Mouse (Mus musculus): Measurements from ENCODE around the gene Car15.

The Car15 gene

GRCm38 (mm10) chr16:17833321-17833680 lies 4.9 kb downstream of the Car15 start:
- in situ Hi-C loops (cut with MseI, MboI): no loop called here

DNA sequence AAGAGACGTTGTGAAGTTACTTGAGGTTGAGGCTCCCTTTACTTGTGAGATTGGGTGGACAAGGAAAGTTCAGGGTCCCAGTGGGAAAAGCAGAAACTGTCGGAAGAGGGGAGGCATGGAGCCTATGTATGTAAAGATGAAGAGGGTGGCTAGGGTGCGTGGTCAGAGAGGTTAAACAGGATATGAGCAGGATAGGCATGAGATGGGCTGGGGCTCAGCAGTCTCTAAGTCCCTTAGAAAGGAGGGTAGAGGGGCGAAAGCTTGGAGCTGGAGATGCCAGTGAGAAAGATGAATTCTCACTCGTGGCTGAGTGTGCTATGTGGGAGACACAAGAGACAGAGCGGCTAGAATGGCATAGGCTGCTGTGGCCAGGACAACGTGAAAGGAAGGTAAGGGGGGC lies 5.3 kb downstream of the Car15 start, which contains the start of gene B830017H08Rik:
TSS of gene B830017H08Rik (plus strand) at position 301 of the 400 bp plus-strand sequence.
- in situ Hi-C loops (cut with MseI, MboI): no loop called here

- in situ Hi-C loops (cut with MseI, MboI): no loop called here
Measured at GRCm38 (mm10) chr16:17831781-17832180, 6.4 kb downstream of the Car15 start.

DNA sequence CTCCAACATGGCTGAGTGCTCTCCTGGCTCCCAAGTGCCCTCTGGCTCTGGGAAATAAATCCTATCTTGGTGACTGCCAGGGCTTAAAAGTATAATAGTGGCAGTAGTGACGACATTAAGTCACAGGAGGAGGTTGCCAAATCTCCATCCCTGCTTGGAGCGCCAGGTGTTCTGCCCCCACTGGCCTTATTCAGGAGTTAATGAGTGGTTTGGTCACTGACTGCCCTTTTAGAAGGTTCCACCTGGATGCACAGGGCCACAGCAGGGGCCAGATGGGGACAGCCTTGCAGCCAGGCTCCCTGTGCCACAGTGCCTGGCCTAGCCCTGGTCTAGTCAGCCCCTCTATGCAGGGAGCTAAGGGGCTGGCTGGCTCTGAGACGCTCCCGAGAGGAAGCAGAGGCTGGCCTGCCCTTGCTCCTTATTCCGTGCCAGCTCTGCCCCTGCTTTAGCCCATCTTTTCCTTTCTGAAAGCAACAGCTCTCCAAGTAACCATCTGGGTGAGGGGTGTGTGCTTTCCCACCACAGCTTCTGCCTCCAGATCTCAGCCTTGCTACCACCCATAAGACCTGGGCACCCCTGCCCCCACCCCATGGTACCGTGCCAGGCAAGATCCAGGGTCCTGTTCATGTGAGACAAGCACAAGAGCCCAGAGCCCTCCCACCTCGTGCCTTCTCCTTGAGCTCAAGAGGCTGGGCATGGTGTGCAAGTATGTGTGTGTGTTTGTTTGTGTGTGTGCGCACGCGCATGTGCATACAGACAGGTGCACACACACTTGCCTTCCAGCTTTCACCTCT lies 7.6 kb downstream of the Car15 start:
- in situ Hi-C loops (cut with MseI, MboI): no loop called here

DNA sequence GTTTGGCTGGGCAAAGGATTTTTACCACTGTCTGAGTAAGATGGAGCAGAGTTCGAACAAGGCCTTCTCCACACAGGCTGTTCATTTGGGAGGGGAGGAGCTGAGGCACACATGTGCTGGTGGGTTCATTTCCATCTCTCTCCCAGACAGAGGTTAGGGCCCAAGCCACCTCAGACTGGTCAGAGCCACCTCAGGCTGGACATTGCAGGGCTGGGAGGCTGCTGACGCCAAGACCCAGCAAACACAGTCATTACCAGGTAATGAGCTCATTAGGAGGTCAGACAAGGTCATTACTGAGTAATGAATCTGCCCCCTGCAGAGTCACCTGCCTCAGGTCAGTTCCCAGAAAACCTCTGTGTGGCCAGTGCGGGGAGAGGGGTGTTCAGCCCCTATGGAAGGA lies 9.3 kb downstream of the Car15 start:
- in situ Hi-C loops (cut with MseI, MboI): no loop called here

DNA sequence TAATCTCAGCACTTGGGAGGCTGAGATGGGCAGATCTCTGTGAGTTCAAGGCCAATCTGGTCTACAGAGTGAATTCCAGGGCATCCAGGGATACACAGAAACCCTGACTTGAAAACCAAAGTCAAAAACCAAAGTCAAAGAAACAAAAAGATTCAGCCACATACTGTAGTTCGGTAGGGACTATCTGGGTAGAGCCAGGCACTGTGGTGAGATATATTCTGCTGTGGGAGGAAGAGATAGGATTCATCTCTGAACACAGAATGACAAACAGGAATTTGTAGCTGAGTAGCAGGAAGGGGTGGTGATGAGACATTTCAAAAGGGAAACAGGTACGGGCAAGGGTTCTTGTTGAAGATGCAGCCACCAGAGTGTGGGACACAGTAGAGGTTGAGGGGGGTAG lies 9.9 kb downstream of the Car15 start:
- in situ Hi-C loops (cut with MseI, MboI): no loop called here

GRCm38 (mm10) chr16:17826500-17826899 lies 11.7 kb downstream of the Car15 start:
- in situ Hi-C loops (cut with MseI, MboI): no loop called here

- in situ Hi-C loops (cut with MseI, MboI): loop anchor here in 1 of 2 experiments (10.0 kb wide), 1 partner anchor 82 kb away; the partner anchor contains the start of gene Med15
Measured at GRCm38 (mm10) chr16:17816528-17816927, 21.6 kb downstream of the Car15 start.

DNA sequence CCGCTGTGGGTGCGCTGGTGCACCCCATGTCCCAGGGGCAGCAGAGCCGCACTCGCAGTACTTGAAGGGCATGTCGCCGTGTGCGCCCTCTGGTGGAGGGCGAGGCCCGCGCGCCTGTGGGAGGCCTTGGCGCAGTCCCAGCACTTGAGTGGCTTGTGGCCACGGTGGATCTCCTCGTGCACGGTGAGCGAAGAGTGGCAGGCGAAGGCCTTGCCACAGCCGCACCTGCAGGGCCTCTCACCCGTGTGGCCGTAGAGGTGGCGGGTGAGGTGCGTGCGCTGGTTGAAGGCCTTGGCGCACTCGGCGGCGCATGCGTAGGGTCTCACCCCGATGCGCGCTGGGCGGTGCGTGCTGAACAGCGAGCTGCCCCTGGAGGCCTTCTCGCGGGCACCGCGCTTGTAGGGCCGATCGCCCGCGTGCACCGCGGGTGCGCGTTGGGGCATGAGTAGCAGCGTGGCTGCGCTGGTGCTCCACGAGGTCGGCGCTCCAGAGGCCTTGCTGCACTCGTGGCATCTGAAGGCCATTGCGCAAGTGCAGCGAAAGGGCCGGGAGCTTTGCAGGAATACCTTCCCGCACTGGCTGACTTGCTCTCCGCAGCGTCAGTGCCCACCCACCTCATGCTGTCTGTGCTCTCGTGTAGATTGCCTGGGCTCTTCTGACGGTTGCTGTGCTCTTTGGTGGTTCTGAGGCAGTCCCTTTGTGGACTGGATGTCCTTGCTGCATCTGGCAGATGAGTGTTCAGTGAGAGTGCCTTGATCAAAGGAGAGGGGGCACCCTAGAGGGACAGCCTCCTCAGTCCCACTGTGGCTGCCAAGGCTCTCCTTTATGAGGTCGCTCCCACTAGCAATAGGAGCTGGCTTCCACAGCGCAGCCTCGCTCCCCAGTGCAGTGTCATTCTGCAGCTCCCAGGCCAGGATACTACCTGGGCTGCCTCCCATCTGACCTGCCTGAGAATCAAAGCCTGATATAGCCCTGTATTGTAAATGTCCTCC lies 22.5 kb downstream of the Car15 start:
- in situ Hi-C loops (cut with MseI, MboI): loop anchor here in 1 of 2 experiments (10.0 kb wide), 1 partner anchor 81 kb away; the partner anchor contains the start of gene Med15

- in situ Hi-C loops (cut with MseI, MboI): loop anchor here in 1 of 2 experiments (10.0 kb wide), 1 partner anchor 78 kb away; the partner anchor contains the start of gene Med15
Measured at GRCm38 (mm10) chr16:17813173-17813572, 25.0 kb downstream of the Car15 start.

- in situ Hi-C loops (cut with MseI, MboI): loop anchor here in 1 of 2 experiments (10.0 kb wide), 1 partner anchor 77 kb away; the partner anchor contains the start of gene Med15
Measured at GRCm38 (mm10) chr16:17812120-17812519, 26.0 kb downstream of the Car15 start.

DNA sequence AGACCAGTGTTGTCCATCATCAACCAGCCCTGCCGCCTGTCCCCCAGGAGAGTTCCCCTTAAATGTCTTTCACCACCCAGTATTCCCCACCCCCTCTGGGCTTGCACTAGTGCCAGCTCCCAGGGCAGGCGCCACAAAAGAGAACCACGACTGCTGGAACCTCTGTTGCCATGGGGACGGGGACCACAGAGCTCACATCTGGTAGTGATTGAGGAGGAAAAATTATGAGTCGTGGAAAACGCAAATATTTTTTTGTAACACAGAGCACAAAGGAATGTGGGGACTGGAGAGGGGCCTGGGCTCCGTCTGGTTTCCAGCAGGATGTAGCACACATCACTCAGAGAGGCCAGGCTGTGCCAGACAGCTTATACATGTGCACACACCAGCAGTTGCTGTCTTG lies 28.5 kb downstream of the Car15 start:
- in situ Hi-C loops (cut with MseI, MboI): loop anchor here (5.0 to 10.0 kb wide), 2 partner anchors 72 to 75 kb away; partner anchors contain the start of gene Med15 (in 1 of the 2)

GRCm38 (mm10) chr16:17809125-17809524 lies 29.0 kb downstream of the Car15 start:
- in situ Hi-C loops (cut with MseI, MboI): loop anchor here in 1 of 2 experiments (5.0 kb wide), 1 partner anchor 72 kb away; no protein-coding TSS in a partner anchor

DNA sequence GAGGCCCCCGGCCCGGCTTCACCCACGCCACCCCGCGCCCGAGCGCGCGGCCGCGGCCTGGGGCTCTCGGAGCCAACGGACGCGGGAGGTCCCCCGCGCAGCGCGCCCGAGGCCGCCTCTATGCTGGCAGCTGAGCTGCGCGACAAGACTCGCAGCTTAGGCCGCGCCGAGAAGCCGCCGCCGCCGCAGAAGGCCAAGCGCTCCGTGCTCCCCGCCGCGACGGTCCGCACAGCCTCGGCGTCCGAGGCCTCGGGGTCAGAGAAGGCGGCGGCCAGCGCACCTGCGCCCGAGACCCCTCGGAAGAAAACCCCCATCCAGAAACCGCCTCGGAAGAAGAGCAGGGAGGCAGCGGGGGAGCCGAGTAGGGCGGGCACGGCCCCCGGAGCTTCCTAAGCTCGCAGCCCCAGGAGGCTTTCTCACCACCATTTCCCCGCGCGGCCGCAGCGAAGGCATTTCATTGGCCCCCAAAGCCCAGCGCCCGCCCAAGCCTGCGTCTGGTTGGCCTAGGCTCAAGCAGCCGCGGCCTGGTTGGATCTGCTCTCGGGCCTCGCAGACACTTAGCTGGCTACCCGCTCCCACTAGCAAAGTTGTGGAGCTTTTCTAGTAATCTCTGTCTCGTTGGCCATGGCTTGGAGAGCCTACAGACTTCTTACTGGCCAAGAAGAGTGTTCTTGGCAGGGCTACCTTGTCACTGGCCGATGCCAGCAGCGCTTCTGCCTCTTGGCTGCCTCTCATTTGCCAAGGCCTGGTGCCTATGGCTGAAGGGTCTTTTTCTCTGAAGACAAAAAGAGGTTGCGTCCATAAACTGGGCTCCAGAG lies 30.8 kb downstream of the Car15 start:
- in situ Hi-C loops (cut with MseI, MboI): loop anchor here in 1 of 2 experiments (5.0 kb wide), 1 partner anchor 70 kb away; no protein-coding TSS in a partner anchor

DNA sequence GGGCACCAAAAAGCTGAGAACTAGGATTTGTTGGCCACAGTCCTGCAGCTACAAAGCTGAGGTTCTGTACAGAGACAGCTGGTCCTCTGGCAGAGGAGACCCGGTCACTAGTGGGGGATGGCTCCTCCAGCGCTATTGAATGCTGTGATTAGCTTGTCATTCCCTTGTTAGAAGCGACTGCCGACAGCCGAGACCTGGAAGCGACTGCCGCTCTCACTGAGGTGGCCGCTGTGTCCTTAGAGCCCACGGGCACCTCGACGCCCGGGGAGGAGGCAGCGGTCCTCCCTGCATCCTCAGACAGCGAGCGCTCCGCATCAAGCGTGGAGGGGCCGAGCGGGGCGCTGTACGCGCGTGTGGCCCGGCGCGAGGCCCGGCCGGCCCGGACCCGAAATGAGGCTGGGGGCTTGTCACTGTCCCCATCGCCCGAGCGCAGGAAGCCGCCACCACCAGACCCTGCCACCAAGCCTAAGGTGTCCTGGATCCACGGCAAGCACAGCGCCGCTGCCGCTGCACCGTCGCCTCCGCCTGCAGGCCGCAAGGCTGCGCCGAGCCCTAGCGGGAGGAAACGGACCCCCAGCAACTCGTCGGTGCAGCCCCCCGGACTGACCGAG lies 31.5 kb downstream of the Car15 start:
- in situ Hi-C loops (cut with MseI, MboI): loop anchor here in 1 of 2 experiments (5.0 kb wide), 1 partner anchor 69 kb away; no protein-coding TSS in a partner anchor

- in situ Hi-C loops (cut with MseI, MboI): loop anchor here in 1 of 2 experiments (5.0 kb wide), 1 partner anchor 68 kb away; no protein-coding TSS in a partner anchor
Measured at GRCm38 (mm10) chr16:17804982-17805381, 33.2 kb downstream of the Car15 start.

DNA sequence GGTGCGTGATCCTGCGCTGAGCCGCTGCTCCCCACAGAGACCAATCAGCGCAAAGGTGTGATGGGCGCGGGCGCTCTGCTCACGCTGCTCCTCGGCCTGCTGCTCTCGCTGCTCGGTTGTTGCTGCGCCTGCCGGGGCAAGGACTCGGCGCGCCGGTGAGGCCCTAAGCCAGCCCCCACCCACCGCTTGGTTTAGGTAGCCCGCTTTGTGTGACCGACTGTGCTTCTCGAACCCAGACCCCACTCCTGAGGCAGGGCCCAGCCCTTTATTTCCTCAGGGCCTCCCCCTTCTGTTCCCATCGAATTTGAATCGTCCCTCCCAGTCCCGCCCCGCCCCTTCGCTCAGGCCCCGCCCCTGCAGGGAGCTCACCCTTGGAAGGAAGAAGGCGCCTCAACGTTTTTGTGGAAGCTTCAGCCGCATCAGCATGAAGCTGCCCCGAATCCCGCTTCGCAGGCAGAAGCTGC lies 33.7 kb downstream of the Car15 start:
- in situ Hi-C loops (cut with MseI, MboI): no loop called here

DNA sequence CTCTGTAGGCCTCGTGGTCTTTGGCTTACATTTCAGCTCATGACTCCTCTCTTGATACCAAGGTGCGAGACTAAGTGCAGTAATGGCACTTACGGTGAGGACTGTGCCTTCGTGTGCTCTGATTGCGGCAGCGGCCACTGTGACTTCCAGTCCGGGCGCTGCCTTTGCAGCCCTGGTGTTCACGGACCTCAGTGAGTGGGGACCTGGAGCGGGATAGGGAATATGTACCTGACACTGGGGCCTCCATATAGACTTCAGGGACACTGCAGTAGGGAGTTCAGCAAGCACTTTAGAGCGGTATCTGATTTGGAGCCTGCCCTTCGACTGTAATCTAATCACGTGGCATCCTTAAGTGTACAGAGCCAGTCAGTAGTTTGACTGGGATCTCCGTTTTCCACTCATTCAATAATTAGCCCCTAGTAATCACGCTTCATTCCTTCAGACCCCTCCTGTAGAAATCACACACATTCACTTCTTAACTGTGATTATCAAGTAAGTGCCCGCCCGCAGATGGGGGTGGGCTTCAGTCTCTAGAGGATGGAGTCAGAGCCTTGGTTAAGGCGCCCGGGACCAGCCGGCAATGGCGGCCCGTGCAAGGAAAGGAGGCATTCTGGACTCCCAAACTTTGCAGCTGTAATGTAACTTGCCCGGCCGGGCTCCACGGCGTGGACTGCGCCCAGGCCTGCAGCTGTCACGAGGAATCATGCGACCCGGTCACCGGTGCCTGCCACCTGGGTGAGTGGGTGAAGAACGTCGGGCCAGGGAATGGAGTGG lies 34.3 kb downstream of the Car15 start:
- in situ Hi-C loops (cut with MseI, MboI): no loop called here

All from mouse trophoblast stem cell (cell line).